Mouse (Mus musculus) bone marrow, adult 2 months (tissue): ENCODE data around the gene Rptor. TPM values are rescaled to one million over a fixed set of nuclear protein-coding genes. Genes with fewer than 3 reads are reported as not detected.

Experiments used
- H3K27ac ChIP-seq: fragments of 200-500 bp; 2 replicates; pipeline ENCODE4 v1.5.1; 2012; ENCODE audit warnings: low read depth, mild to moderate bottlenecking, control low read depth, inconsistent platforms, low read length; ENCODE audit not compliant: control insufficient read depth, poor library complexity, insufficient read depth
- H3K4me1 ChIP-seq: fragments of 200-500 bp; 2 replicates; pipeline ENCODE4 v1.6.1; 2011; ENCODE audit warnings: low read length; ENCODE audit not compliant: control insufficient read depth, insufficient read depth
- H3K4me3 ChIP-seq: fragments of 200-500 bp; replicated peaks from 2 replicates; pipeline ENCODE3; 2011; ENCODE audit warnings: mild to moderate bottlenecking, low read depth, low read length, control low read depth; ENCODE audit not compliant: control insufficient read depth
- CTCF ChIP-seq: fragments of 200-500 bp; IDR thresholded peaks from 2 replicates; pipeline ENCODE4 v1.5.1; 2011; ENCODE audit warnings: low read length, control low read depth; ENCODE audit not compliant: control insufficient read depth, insufficient read depth
- POLR2A ChIP-seq: fragments of 200-500 bp; IDR thresholded peaks from 2 replicates; pipeline ENCODE4 v1.6.1; 2011; ENCODE audit warnings: low read depth, mild to moderate bottlenecking, control low read depth, low read length, borderline replicate concordance; ENCODE audit not compliant: control insufficient read depth
- WGBS: fragments of 180-500 bp; shearing (Covaris S2); methylation state at CpG from one replicate; pipeline ENCODE4 v1.1.7; 2018; 5-methylcytosine and 5-hydroxymethylcytosine counted together
- polyA plus RNA-seq: library from polyadenylated mRNA; stranded (reverse); fragments of >200 nt; gene quantifications from 2 replicates; pipeline ENCODE4 v1.2.4, GENCODE M21; 2011; ENCODE audit warnings: low replicate concordance; ENCODE audit not compliant: missing spikeins, insufficient read depth, insufficient read length

Gene Rptor
- polyA plus RNA-seq, 1 experiment: 15.6 TPM

- H3K4me1 ChIP-seq: no peaks in the 10 kb centered on the region; the same call in 1 of the 2 replicates
- 90% methylated on average over 2 of the region's 2 CpGs for WGBS
- H3K27ac ChIP-seq: no peak overlapping the region
- TF ChIP-seq CTCF: no peak
- TF ChIP-seq POLR2A: no peak
- H3K4me3 ChIP-seq: no peak overlapping the region
Measured at GRCm38 (mm10) chr11:119883646-119884045, 280.9 kb downstream of the Rptor start.

GRCm38 (mm10) chr11:119889966-119890365 is 287.3 kb downstream of the Rptor start:
- Histone ChIP-seq H3K27ac (no peak overlapping the region), H3K4me3 (no peak overlapping the region), H3K4me1 (peaks cover 2% of the 10 kb centered on the region; the same call in 1 of the 2 replicates)
- no peak for TF ChIP-seq POLR2A
- TF ChIP-seq CTCF: no peak
- WGBS: 84% methylated on average over 3 of the region's 3 CpGs

- no peak overlapping the region for H3K27ac ChIP-seq
- no peak overlapping the region for H3K4me3 ChIP-seq
- WGBS: 88% methylated on average over 7 of the region's 7 CpGs
- peaks cover 2% of the 10 kb centered on the region; the same call in 1 of the 2 replicates for H3K4me1 ChIP-seq
- TF ChIP-seq CTCF: no peak
- no peak for TF ChIP-seq POLR2A
Measured at GRCm38 (mm10) chr11:119891601-119892215, 289.0 kb downstream of the Rptor start.

GRCm38 (mm10) chr11:119893667-119894236 is 291.0 kb downstream of the Rptor start:
- Histone ChIP-seq H3K4me1 (peaks cover 2% of the 10 kb centered on the region; the same call in 1 of the 2 replicates), H3K27ac (no peak overlapping the region), H3K4me3 (no peak overlapping the region)
- TF ChIP-seq POLR2A (no peak), CTCF (no peak)
- 84% methylated on average over 10 of the region's 10 CpGs for WGBS

GRCm38 (mm10) chr11:119894634-119895033 is 291.9 kb downstream of the Rptor start:
- WGBS: 29% methylated on average over 6 of the region's 6 CpGs
- peaks cover 2% of the 10 kb centered on the region; the same call in 1 of the 2 replicates for H3K4me1 ChIP-seq
- no peak for TF ChIP-seq CTCF
- TF ChIP-seq POLR2A: no peak
- no peak overlapping the region for H3K27ac ChIP-seq
- no peak overlapping the region for H3K4me3 ChIP-seq

GRCm38 (mm10) chr11:119897041-119897440 is 294.3 kb downstream of the Rptor start:
- WGBS: 84% methylated on average over 9 of the region's 9 CpGs
- Histone ChIP-seq H3K4me3 (no peak overlapping the region), H3K27ac (no peak overlapping the region), H3K4me1 (peaks cover 2% of the 10 kb centered on the region; the same call in 1 of the 2 replicates)
- no peak for TF ChIP-seq CTCF
- TF ChIP-seq POLR2A: no peak

- Histone ChIP-seq H3K4me1 (peaks cover 2% of the 10 kb centered on the region; the same call in 1 of the 2 replicates), H3K27ac (no peak overlapping the region), H3K4me3 (no peak overlapping the region)
- TF ChIP-seq CTCF (no peak), POLR2A (no peak)
- 90% methylated on average over 11 of the region's 11 CpGs for WGBS
Measured at GRCm38 (mm10) chr11:119898976-119899375, 296.3 kb downstream of the Rptor start.

GRCm38 (mm10) chr11:119901174-119901573 is 298.5 kb downstream of the Rptor start:
- Histone ChIP-seq H3K4me3 (no peak overlapping the region), H3K27ac (no peak overlapping the region), H3K4me1 (no peaks in the 10 kb centered on the region)
- 56% methylated on average over 4 of the region's 4 CpGs for WGBS
- TF ChIP-seq CTCF: no peak
- TF ChIP-seq POLR2A: no peak

- WGBS: 74% methylated on average over 4 of the region's 4 CpGs
- TF ChIP-seq POLR2A: no peak
- no peak for TF ChIP-seq CTCF
- H3K4me1 ChIP-seq: no peaks in the 10 kb centered on the region
- no peak overlapping the region for H3K27ac ChIP-seq
- H3K4me3 ChIP-seq: no peak overlapping the region
Measured at GRCm38 (mm10) chr11:119902891-119903290, 300.2 kb downstream of the Rptor start.
